Mouse (Mus musculus) embryonic fibroblast, embryonic 13.5 days (primary cell): ENCODE measurements around the gene Gm21969. TPM values are rescaled to one million over a fixed set of nuclear protein-coding genes. Genes with fewer than 3 reads are reported as not detected.

Experiments
- H3K27ac ChIP-seq: 2 replicates; pipeline ENCODE4 v1.5.1; 2012; ENCODE audit warnings: low read length, control low read depth, inconsistent platforms; ENCODE audit not compliant: insufficient read depth
- H3K4me1 ChIP-seq: 2 replicates; pipeline ENCODE4 v1.6.1; 2011; ENCODE audit warnings: low read length; ENCODE audit not compliant: control insufficient read depth, insufficient read depth
- H3K4me3 ChIP-seq: 2 replicates; pipeline ENCODE4 v1.5.1; 2011; ENCODE audit warnings: mild to moderate bottlenecking, control low read depth, low read length; ENCODE audit not compliant: insufficient read depth
- CTCF ChIP-seq: IDR thresholded peaks from 2 replicates; pipeline ENCODE4 v1.5.1; 2011; ENCODE audit warnings: mild to moderate bottlenecking, control low read depth, low read length, moderate library complexity, borderline replicate concordance; ENCODE audit not compliant: insufficient read depth
- POLR2A ChIP-seq: IDR thresholded peaks from 2 replicates; pipeline ENCODE4 v1.6.1; 2011; ENCODE audit warnings: low read depth, mild to moderate bottlenecking, control low read depth, low read length, moderate library complexity
- polyA plus RNA-seq: library from polyadenylated mRNA; stranded (reverse); fragments of >200 nt; gene quantifications from 2 replicates; pipeline ENCODE4 v1.2.4, GENCODE M21; 2011; ENCODE audit warnings: low read depth; ENCODE audit not compliant: missing spikeins, insufficient read length

Gene Gm21969
- polyA plus RNA-seq, 1 experiment: not detected

DNA sequence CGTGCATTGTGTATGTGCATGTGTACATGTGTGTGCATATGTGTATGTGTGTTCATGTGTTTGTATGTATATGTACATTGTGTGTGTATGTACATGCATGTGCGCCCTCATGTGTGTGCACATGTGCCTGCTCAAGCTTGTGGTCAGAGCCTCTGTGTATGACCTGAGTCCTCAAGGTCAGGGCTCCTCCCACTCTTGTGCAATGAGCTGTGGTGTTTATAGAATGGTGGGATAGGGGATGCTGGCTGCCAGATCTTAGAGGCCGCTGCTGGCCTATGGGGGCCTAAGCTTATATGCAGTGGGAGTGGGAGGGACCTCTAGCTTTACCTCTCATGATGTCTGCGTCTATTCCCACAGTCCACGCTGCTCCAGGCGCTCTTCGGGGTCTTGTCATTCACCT is 17.3 kb upstream of the Gm21969 start:
- no peak overlapping the region for H3K4me3 ChIP-seq
- peaks cover 31% of the 10 kb centered on the region for H3K4me1 ChIP-seq
- TF ChIP-seq POLR2A (no peak), CTCF (no peak)
- H3K27ac ChIP-seq: no peak overlapping the region

DNA sequence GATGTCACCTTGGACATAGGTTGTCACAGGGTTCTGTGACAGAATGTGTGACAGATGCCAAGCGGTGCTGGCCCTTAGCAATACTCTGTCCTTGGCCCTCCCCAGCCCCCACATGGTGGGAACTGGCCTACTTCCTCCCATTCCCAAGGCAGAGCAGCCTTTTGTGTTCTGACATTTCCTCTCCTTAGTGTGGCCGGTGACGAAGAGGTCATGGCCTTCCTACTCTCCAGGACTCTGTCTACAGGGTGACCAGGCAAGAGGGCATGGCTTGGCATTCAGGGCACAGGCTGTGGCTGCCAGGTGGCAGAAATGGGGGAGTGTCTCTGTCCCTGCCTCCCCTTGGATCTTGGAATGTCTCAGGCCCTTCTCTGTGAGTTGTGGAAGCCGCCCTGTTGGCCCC is 15.6 kb upstream of the Gm21969 start:
- H3K27ac ChIP-seq: no peak overlapping the region
- peaks cover 22% of the 10 kb centered on the region for H3K4me1 ChIP-seq
- TF ChIP-seq CTCF (no peak), POLR2A (no peak)
- H3K4me3 ChIP-seq: no peak overlapping the region

DNA sequence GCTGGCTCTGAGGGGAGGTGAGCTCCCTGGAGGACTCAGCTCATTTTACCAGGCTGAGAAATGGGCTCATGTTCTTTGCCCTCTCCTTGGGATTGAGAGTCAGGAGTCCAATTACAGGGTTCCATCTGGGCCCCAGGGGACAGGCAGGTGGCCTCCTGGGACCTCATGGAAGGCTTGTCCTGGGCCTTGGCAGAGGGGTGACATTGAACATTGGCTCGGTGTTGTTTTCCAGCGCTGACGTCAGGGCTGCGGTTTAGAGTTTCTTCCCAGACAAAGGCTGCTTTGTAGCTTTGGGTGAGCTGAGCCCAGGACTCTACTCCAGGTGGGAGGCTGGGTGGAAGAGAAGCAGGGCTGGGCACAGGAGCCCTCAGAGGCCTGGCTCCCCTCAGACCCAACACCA is 15.2 kb upstream of the Gm21969 start:
- TF ChIP-seq POLR2A (no peak), CTCF (no peak)
- Histone ChIP-seq H3K27ac (no peak overlapping the region), H3K4me3 (no peak overlapping the region), H3K4me1 (peaks cover 18% of the 10 kb centered on the region)

DNA sequence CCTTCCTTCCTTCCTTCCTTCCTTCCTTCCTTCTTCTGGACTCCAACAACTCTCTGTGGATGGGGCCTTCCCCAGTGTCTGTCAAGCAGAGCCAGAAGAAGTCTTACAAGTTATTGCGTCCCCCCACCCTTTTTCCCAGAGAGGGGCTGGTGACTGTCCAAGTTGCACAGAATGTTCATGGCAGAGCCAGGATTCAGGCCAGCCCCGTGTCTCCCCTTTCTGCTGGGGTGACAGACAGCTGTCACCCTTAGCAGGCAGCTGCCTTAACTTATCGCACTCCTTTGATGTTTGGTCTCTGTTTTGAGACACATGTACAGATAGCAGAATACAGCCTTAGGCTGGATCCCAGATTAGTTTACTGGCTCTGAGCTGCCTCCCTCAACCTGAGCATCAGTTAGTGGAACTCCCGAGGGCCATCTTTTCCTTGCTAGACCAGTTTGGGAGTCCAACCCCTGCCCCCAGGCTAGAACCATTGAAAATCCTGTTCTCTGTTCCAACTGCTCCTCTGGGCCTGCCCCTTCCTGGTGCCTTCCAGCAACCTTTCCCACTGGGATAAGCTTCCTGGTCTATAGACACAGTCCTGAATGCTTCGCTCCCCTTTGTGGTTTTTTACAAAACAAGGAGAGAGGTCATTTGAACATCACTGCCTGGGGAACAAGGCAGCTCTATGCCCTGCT is 13.5 kb upstream of the Gm21969 start:
- peaks cover 10% of the 10 kb centered on the region; the same call in 1 of the 2 replicates for H3K4me1 ChIP-seq
- TF ChIP-seq POLR2A (no peak), CTCF (no peak)
- H3K4me3 ChIP-seq: no peak overlapping the region
- H3K27ac ChIP-seq: no peak overlapping the region

DNA sequence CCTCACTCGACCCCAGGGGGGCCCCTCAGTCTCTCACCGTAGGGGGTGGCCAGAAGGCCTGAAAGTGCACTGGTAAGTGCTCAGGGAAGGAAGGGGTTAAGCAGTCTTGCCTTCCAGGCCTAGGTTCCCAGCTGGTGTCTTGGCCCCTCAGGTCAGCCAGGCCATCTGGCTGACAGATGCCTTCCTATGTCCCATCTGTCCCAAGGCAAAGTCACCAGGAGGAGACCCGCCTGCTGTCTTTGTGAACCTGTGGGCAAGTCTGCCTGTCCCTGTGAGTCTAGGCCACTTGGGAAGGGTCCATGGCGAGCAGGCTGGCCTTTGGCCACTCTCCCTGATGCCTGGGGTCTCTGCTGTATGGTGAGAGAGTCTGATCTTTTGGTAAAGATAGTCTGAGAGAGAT is 12.5 kb upstream of the Gm21969 start:
- Histone ChIP-seq H3K4me3 (no peak overlapping the region), H3K4me1 (peaks cover 14% of the 10 kb centered on the region), H3K27ac (no peak overlapping the region)
- no peak for TF ChIP-seq POLR2A
- no peak for TF ChIP-seq CTCF

DNA sequence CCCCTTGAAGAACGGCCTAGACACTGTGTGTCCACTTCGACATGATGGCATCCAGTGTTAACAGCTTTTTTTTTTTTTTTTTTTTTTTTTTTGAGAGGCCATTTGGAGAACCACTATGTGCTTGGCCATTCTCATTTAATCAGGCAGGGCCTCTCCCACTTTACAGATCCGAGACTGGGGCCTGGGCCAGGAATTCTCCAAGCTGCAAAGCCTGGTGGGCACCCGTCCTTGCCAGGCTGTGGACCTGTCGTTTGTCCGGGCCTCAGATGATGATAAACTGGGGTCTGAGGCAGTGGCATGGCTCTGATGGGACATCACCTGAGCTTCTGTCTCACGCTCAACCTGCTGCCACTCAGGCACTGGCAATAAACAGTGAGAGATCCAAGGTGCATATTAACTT is 10.1 kb upstream of the Gm21969 start:
- Histone ChIP-seq H3K4me3 (no peak overlapping the region), H3K4me1 (peaks cover 32% of the 10 kb centered on the region), H3K27ac (no peak overlapping the region)
- TF ChIP-seq CTCF (no peak), POLR2A (no peak)

DNA sequence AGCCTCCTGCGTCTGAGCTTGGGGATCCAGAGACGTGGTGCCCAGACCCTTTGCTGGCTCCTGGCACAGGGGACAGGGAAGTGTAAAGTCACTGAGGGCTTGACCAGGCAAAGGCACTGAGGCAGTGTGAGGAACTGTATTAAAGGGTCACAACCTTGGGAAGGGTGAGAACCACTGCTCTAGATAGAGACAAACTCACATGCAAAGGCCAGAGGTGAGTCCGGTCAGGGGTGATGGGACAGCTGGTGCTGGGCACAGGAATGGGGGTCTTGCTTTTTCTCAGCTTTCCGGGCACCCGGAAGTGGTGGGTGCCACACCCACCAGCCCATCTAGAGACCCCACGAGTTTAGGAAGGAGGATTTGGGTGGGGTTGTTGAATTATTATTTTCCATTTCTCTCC is 9.6 kb upstream of the Gm21969 start:
- H3K4me3 ChIP-seq: no peak overlapping the region
- no peak overlapping the region for H3K27ac ChIP-seq
- TF ChIP-seq CTCF: no peak
- no peak for TF ChIP-seq POLR2A
- H3K4me1 ChIP-seq: peaks cover 36% of the 10 kb centered on the region

DNA sequence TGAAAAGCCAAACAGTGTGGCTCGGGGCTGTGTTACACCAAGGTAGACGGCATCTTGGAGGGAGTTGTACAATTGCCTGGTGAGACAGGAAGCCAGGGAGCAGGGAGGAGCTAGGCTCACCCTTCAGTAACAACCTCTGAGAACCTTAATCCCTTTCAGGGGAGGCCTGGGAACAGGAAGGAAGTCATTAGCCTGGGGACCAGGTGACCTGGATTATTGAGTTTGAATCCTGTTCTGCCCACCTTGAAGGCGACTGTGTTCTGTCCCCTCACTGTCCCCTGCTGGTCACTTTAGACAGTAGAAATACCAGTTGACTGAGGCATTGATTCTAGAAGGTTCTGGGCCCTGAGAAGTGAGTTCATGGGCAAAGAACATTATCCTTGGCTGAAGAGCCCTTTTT is 8.9 kb upstream of the Gm21969 start:
- Histone ChIP-seq H3K27ac (no peak overlapping the region), H3K4me3 (no peak overlapping the region), H3K4me1 (peaks cover 37% of the 10 kb centered on the region)
- TF ChIP-seq CTCF (no peak), POLR2A (no peak)

DNA sequence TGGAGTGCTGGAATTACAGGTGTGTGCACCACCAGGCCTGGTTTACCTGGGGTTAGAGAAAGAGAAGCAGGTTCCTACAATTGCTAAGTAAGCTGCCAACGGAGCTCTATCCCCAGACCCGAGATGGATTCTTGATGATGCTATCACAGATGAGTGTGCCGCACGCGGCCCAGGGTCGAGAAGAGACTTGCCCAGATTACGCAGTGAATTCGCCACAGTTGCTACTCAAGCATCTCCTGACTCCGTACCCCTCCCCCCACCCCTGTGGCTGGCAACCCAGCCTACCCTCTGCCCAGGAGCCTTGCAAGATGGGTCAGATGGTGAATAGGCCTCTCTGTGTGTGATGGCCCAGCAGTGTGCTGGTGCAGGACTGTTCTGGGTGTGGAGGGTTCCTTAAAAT is 6.3 kb upstream of the Gm21969 start:
- Histone ChIP-seq H3K4me1 (peaks cover 50% of the 10 kb centered on the region), H3K4me3 (no peak overlapping the region), H3K27ac (peak overlapping the region; percentile 74)
- TF ChIP-seq CTCF (no peak), POLR2A (no peak)

DNA sequence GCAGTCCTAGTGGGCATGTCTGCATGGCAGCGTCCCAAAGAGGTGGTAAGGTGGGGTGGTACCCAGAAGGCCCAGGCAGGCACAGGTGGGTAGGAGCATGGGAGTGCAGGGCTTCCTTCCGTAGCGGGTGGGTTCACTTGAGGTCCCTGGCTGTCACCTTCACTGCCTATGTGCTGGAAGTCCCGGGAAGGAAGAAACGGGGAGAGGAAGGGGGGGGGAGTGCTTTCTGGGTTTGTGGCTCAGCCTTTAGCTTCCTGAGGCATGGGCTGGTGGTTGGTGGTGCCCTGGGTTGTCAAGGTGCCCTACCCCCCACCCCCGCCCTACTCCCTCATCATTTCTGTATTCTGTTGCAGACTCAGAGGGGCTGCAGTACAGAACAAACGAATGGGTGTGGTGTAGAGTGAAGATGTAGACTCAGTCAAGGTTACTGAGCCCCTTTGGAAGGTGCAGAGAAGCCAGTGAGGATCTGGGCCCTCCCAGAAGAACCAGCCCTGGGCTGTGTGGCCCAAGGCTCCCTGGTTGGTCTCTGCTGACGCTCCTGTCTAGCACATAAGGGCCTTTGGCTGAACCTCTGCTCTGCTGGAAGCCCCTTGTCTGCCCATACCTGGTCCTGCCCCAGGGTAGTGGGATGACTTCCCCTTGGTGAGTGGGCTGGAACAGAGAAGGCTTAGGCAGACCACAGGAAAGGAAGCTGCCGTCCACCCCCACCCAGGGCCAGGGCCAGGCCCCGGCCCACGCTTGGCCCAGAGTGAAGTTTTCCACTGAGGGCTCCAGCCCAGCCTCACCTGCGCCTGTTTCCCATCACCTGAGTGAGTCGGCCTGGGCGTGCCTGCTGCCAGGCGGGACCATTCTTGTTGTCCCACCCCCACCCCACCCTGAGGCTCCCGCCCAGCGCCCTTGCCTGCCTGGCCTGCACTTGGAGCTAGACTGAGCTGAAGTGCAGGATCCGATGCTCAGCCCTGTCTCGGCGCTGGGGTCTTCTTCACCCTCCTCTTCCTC is 5.4 kb upstream of the Gm21969 start:
- no peak; the same call in 1 of the 2 replicates for TF ChIP-seq POLR2A
- no peak for TF ChIP-seq CTCF
- peak overlapping the region; percentile 99 for H3K27ac ChIP-seq
- H3K4me1 ChIP-seq: peaks cover 58% of the 10 kb centered on the region
- H3K4me3 ChIP-seq: no peak overlapping the region
